Mouse (Mus musculus) central nervous system, embryonic 11.5 days (tissue): ENCODE data around the gene Olfr61. TPM values are rescaled to one million over a fixed set of nuclear protein-coding genes. Genes with fewer than 3 reads are reported as not detected.

Experiments used
- polyA plus RNA-seq: library from polyadenylated mRNA; depleted of rRNA; stranded (reverse); fragments of >200 nt; gene quantifications from 2 replicates; pipeline ENCODE4 v1.2.3, GENCODE M21; 2012; rRNA removed

The Olfr61 gene
- polyA plus RNA-seq: not detected in 2 replicates

GRCm38 (mm10) chr7:140628670-140629069 lies at the start of gene Olfr61:
Olfr61 (plus strand) TSS chr7:140628970.

GRCm38 (mm10) chr7:140600969-140601368 lies 27.8 kb upstream of the Olfr61 start, which contains the start of gene Olfr46:
Olfr46 (plus strand) TSS chr7:140601269.

DNA sequence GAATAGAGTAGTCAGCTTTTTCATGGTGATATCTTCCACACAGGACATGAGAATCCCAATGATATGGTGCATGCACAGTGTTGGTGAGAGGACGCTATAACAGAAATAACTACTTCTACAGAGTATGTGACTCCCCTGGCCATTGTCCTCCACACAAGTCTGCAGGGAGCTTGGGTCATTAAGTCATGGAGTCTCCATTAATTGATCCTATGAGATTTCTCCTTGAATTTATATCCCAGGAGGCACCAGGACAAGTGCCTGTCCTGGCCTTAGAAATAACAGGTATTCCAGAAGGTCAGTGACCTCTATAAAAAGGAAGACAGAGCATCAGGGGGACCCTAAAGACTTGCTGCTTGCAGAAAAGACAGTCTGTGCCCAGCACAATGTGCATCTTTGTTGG lies 17.4 kb downstream of the Olfr61 start, which contains the start of gene Olfr53:
TSS of gene Olfr53 (plus strand) at position 301 of the 400 bp plus-strand sequence.

DNA sequence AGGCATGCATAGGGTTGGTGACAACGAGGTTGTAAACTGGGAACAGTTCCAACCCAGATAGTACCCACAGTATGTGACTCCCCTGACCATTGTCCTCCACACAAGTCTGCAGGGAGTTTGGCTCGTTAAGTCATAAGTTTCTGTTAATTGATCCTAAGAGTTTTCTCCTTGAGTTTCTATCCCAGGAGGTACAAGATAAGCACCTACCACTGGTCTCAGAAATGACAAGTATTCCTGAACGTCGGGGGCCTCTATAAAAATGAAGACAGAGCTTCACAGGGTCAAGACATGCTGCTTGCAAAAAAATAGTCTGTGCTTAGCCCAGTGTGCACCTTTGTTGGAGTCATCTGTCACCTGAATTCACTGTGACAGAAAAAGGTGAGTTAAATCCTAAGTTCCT lies 30.9 kb downstream of the Olfr61 start, which contains the start of gene Olfr539:
TSS of gene Olfr539 (plus strand) at position 301 of the 400 bp plus-strand sequence.

DNA sequence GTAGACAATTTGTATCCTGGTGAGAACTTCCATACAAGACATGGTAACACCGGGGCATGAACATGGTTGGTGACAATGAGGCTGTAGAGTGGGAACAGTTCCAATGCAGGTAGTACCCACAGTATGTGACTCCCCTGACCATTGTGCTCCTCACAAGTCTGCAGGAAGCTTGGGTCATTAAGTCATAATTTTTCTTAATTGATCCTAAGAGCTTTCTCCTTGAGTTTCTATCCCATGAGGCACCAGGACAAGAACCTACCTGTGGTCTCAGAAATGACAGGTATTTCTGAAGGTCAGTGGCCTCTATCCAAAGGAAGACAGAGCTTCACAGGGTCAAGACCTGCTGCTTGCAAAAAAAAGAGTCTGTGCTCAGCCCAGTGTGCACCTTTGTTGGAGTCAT lies 52.9 kb downstream of the Olfr61 start, which contains the start of gene Olfr45:
TSS of gene Olfr45 (plus strand) at position 301 of the 400 bp plus-strand sequence.

Other genes with a start within 250 kb of the Olfr61 start
- not detected in 2 replicates for gene Olfr531, start 226.1 kb upstream of the Olfr61 start, polyA plus RNA-seq
- gene Olfr532, start 207.3 kb upstream of the Olfr61 start, polyA plus RNA-seq: not detected in 2 replicates
- not detected in 2 replicates for gene Olfr533, start 165.6 kb upstream of the Olfr61 start, polyA plus RNA-seq
- not detected in 2 replicates for gene Olfr535, start 144.8 kb upstream of the Olfr61 start, polyA plus RNA-seq
- gene Olfr536, start 121.6 kb upstream of the Olfr61 start, polyA plus RNA-seq: not detected in 2 replicates
- not detected in 2 replicates for gene Olfr538, start 61.1 kb upstream of the Olfr61 start, polyA plus RNA-seq
- not detected in 2 replicates for gene Olfr46, start 27.7 kb upstream of the Olfr61 start, polyA plus RNA-seq
- gene Olfr53, start 17.5 kb downstream of the Olfr61 start, polyA plus RNA-seq: not detected in 2 replicates
- gene Olfr539, start 31.0 kb downstream of the Olfr61 start, polyA plus RNA-seq: under 0.01 TPM in 2 replicates
- not detected in 2 replicates for gene Olfr45, start 53.0 kb downstream of the Olfr61 start, polyA plus RNA-seq
- gene Olfr541, start 68.3 kb downstream of the Olfr61 start, polyA plus RNA-seq: not detected in 2 replicates
- gene Cyp2e1, start 134.8 kb downstream of the Olfr61 start, polyA plus RNA-seq: not detected in 2 replicates
- gene Syce1, start 158.9 kb downstream of the Olfr61 start, polyA plus RNA-seq: 0.12 and 0.24 TPM in 2 replicates
- gene Zfp941, start 193.2 kb downstream of the Olfr61 start, polyA plus RNA-seq: 2.4 and 4.2 TPM in 2 replicates
- 0.32 and 0.51 TPM in 2 replicates for gene Urah, start 206.0 kb downstream of the Olfr61 start, polyA plus RNA-seq
- gene Scgb1c1, start 216.6 kb downstream of the Olfr61 start, polyA plus RNA-seq: not detected in 2 replicates
- not detected in 2 replicates for gene Odf3, start 218.8 kb downstream of the Olfr61 start, polyA plus RNA-seq
- gene Gm45785, start 227.4 kb downstream of the Olfr61 start, polyA plus RNA-seq: 0.08 and 0.14 TPM in 2 replicates
- gene Ric8a, start 228.0 kb downstream of the Olfr61 start, polyA plus RNA-seq: 61.0 and 61.6 TPM in 2 replicates
- 21.6 and 24.4 TPM in 2 replicates for gene Bet1l, start 228.6 kb downstream of the Olfr61 start, polyA plus RNA-seq